In the genomic region with DNA sequence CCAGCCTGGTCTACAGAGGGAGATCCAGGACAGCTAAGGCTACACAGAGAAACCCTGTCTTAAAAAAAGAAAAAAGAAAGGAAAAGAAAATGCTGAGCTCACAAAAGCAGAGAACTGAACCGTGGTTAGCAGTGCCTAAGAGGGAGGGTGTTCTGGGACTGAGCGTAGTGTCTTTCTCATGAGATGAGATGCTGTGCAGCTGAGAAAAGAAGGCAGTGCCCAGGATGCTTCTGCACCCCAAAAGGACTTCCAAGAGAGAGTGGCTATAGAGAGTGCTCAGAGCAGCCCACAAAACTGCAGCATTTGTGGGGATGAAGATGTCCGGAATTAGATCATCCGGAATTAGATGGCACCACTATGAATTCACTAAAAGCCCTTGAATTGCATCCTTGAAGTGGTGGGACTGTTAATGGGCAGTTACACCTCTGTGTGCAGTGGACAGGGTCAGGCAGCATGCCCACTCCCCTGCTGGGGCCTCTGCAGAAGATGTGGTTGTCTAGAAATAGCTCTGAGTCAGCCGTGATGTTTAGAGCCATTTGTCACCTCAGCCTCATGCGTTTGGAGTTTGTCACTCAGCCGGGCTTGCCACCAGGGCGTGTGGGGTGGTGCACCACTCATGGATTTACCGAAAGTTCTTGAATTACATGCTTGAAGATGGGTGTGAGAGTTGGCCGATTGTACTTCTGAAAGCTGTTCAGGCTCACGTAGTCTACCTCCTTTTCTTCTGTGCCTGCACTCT, we compare ENCODE assay signal across 19 mouse cellular contexts. TPM values are rescaled to one million over a fixed set of nuclear protein-coding genes. Genes with fewer than 3 reads are reported as not detected.
DNase-seq lines count a peak whose midpoint lies in the region; ATAC-seq and TF ChIP-seq lines count a peak whose summit lies in the region.
"Had no signal": no experiment of that assay in that cellular context is flagged by ENCODE, and none has a peak within 500 bp of the region (broad histone marks: within the 10 kb centered on the region; RNA-seq: fewer than 3 reads in every experiment).

No protein-coding gene starts in this region.

- no peak; the same call in 1 of the 2 replicates for ATAC-seq in limb, embryonic 14.5 days (ENCODE audit: low FRiP score, low read depth)
- ATAC-seq in forebrain, embryonic 16.5 days = no peak
- ATAC-seq in forebrain, embryonic 12.5 days (ENCODE audit: low FRiP score) = no peak
- ATAC-seq: CD4-positive, CD25-positive, alpha-beta regulatory T cell, adult 4 months had no signal

- peak; percentile 51 to 52 for DNase-seq in frontal cortex, postnatal 36 days (ENCODE audit: low spot score in 2 of 2)
- no peak for DNase-seq in frontal cortex, postnatal 25 days (ENCODE audit: low spot score in 2 of 2)
- DNase-seq in limb, embryonic 14.5 days (ENCODE audit: low spot score) = no peak
- no peak for DNase-seq in limb, embryonic 10.5 days (ENCODE audit: low spot score)
- DNase-seq: cerebellum, adult 9-11 months; kidney, postnatal 14 days; right cerebral cortex, postnatal 4 days; thymus, adult 2 months had no signal

- H3K4me2 ChIP-seq in limb, embryonic 14.5 days (replicated peaks; ENCODE audit: low read depth, low read length, severe bottlenecking) = no peak overlapping the region
- no peak overlapping the region for H3K4me2 ChIP-seq in forebrain, embryonic 16.5 days (ENCODE audit: low read length)
- H3K4me2 ChIP-seq in forebrain, embryonic 12.5 days = no peak overlapping the region
- H3K4me2 ChIP-seq: embryonic facial prominence, embryonic 12.5 days; hindbrain, embryonic 14.5 days; liver, embryonic 15.5 days; midbrain, embryonic 12.5 days; neural tube, embryonic 13.5 days had no signal

- peaks cover 6% of the 10 kb centered on the region for H3K4me1 ChIP-seq in limb, embryonic 14.5 days (ENCODE audit: control insufficient read depth, insufficient read depth, low read length)
- H3K4me1 ChIP-seq in limb, embryonic 10.5 days = peaks cover 12% of the 10 kb centered on the region
- H3K4me1 ChIP-seq in bone marrow macrophage, adult 2 months (ENCODE audit: control insufficient read depth, insufficient read depth, low read length) = peaks cover 42% of the 10 kb centered on the region
- H3K4me1 ChIP-seq in forebrain, embryonic 16.5 days (replicated peaks; ENCODE audit: control insufficient read depth, insufficient read depth, low read length) = peaks cover 3% of the 10 kb centered on the region
- H3K4me1 ChIP-seq in forebrain, embryonic 12.5 days = peaks cover 3% of the 10 kb centered on the region
- H3K4me1 ChIP-seq: liver, embryonic 15.5 days had no signal

- no peaks in the 10 kb centered on the region for H3K27me3 ChIP-seq in limb, embryonic 14.5 days (ENCODE audit: control insufficient read depth, insufficient read depth, low read length)
- no peaks in the 10 kb centered on the region for H3K27me3 ChIP-seq in limb, embryonic 10.5 days (ENCODE audit: low read depth, poor library complexity, severe bottlenecking)
- no peaks in the 10 kb centered on the region for H3K27me3 ChIP-seq in forebrain, embryonic 16.5 days (replicated peaks; ENCODE audit: control insufficient read depth, insufficient read depth, low read length)
- H3K27me3 ChIP-seq in forebrain, embryonic 12.5 days = no peaks in the 10 kb centered on the region
- H3K27me3 ChIP-seq: embryonic facial prominence, embryonic 12.5 days; liver, embryonic 15.5 days; midbrain, embryonic 12.5 days; neural tube, embryonic 13.5 days had no signal

- no peak for TF ChIP-seq POLR2A in limb, embryonic 14.5 days (IDR thresholded peaks at IDR 0.05; ENCODE audit: borderline replicate concordance, extremely low read depth, insufficient read depth, insufficient read length)
- no peak for TF ChIP-seq POLR2A in bone marrow macrophage, adult 2 months (IDR thresholded peaks at IDR 0.05; ENCODE audit: borderline replicate concordance, low read depth, low read length)

- no peaks in the 10 kb centered on the region for H3K9me3 ChIP-seq in limb, embryonic 14.5 days (ENCODE audit: control insufficient read depth, low read length)
- no peaks in the 10 kb centered on the region for H3K9me3 ChIP-seq in limb, embryonic 10.5 days (replicated peaks)
- H3K9me3 ChIP-seq in forebrain, embryonic 16.5 days (ENCODE audit: control insufficient read depth, low read length) = no peaks in the 10 kb centered on the region
- no peaks in the 10 kb centered on the region for H3K9me3 ChIP-seq in forebrain, embryonic 12.5 days
- H3K9me3 ChIP-seq: embryonic facial prominence, embryonic 12.5 days; liver, embryonic 15.5 days had no signal

- no peak for TF ChIP-seq CTCF in bone marrow macrophage, adult 2 months (IDR thresholded peaks at IDR 0.05; ENCODE audit: low read depth, low read length)

- WGBS in limb, embryonic 14.5 days = 65% methylated on average over 11 of the region's 11 CpGs
- WGBS in limb, embryonic 10.5 days = 76% methylated on average over 11 of the region's 11 CpGs
- WGBS in macrophage (ENCODE audit: missing documents) = 81% methylated on average over 11 of the region's 11 CpGs
- 88% methylated on average over 11 of the region's 11 CpGs for WGBS in forebrain, embryonic 16.5 days
- 91% methylated on average over 11 of the region's 11 CpGs for WGBS in forebrain, embryonic 12.5 days

- peaks cover 40% of the 10 kb centered on the region; the same call in 1 of the 2 replicates for H3K79me2 ChIP-seq in macrophage (ENCODE audit: inconsistent target)

- H3K9ac ChIP-seq in limb, embryonic 14.5 days (ENCODE audit: low read depth, low read length, severe bottlenecking) = no peak overlapping the region
- no peak overlapping the region for H3K9ac ChIP-seq in forebrain, embryonic 16.5 days (replicated peaks; ENCODE audit: low read depth, low read length)
- no peak overlapping the region for H3K9ac ChIP-seq in forebrain, embryonic 12.5 days
- H3K9ac ChIP-seq: embryonic facial prominence, embryonic 12.5 days; hindbrain, embryonic 14.5 days; liver, embryonic 15.5 days; midbrain, embryonic 12.5 days; neural tube, embryonic 13.5 days had no signal

- H3K27ac ChIP-seq in limb, embryonic 14.5 days (replicated peaks; ENCODE audit: low read depth, low read length) = 0 out of 2 replicates have a peak overlapping the region, but pooled peaks have one; percentile 1
- H3K27ac ChIP-seq in limb, embryonic 10.5 days = no peak overlapping the region
- peak overlapping the region; percentile 96 for H3K27ac ChIP-seq in bone marrow macrophage, adult 2 months (ENCODE audit: insufficient read depth, low read depth, low read length)
- peak overlapping the region; percentile 95 for H3K27ac ChIP-seq in macrophage
- H3K27ac ChIP-seq in forebrain, embryonic 16.5 days (ENCODE audit: low read length) = no peak overlapping the region
- H3K27ac ChIP-seq in forebrain, embryonic 12.5 days = no peak overlapping the region
- H3K27ac ChIP-seq: embryonic facial prominence, embryonic 12.5 days; hindbrain, embryonic 14.5 days; liver, embryonic 15.5 days; midbrain, embryonic 12.5 days; neural tube, embryonic 13.5 days had no signal

- H3K36me3 ChIP-seq in limb, embryonic 14.5 days (ENCODE audit: control insufficient read depth, insufficient read depth, low read length) = no peaks in the 10 kb centered on the region
- H3K36me3 ChIP-seq in limb, embryonic 10.5 days = 0 out of 2 replicates have a peak, but pooled peaks cover 11% of the 10 kb centered on the region
- H3K36me3 ChIP-seq in macrophage (ENCODE audit: inconsistent target) = no peaks in the 10 kb centered on the region
- no peaks in the 10 kb centered on the region for H3K36me3 ChIP-seq in forebrain, embryonic 16.5 days (ENCODE audit: control insufficient read depth, insufficient read depth)
- no peaks in the 10 kb centered on the region; the same call in 1 of the 2 replicates for H3K36me3 ChIP-seq in forebrain, embryonic 12.5 days (replicated peaks)
- H3K36me3 ChIP-seq: liver, embryonic 15.5 days; midbrain, embryonic 12.5 days had no signal

- no peak overlapping the region for H3K4me3 ChIP-seq in limb, embryonic 14.5 days (replicated peaks; ENCODE audit: low read length)
- H3K4me3 ChIP-seq in limb, embryonic 10.5 days = no peak overlapping the region
- no peak overlapping the region for H3K4me3 ChIP-seq in bone marrow macrophage, adult 2 months (ENCODE audit: insufficient read depth, low read length)
- H3K4me3 ChIP-seq in macrophage (ENCODE audit: inconsistent target) = no peak overlapping the region
- no peak overlapping the region for H3K4me3 ChIP-seq in forebrain, embryonic 16.5 days (replicated peaks; ENCODE audit: low read length)
- H3K4me3 ChIP-seq in forebrain, embryonic 12.5 days (replicated peaks) = no peak overlapping the region
- H3K4me3 ChIP-seq: embryonic facial prominence, embryonic 12.5 days; liver, embryonic 15.5 days; midbrain, embryonic 12.5 days; neural tube, embryonic 13.5 days had no signal

RNA-seq across cellular contexts. Expression of a gene that starts 23.8 kb away (rescaled TPM):
- 27.6 and 41.6 TPM in 2 replicates for polyA plus RNA-seq in limb, embryonic 14.5 days (2012; rRNA removed)
- 41.6 and 44.3 TPM in 2 replicates for polyA plus RNA-seq in limb, embryonic 14.5 days (2014; fragmentation: Nextera tagmentation; extraction: Ambion mirVana)
- 21.2 and 21.7 TPM in 2 replicates for polyA plus RNA-seq in limb, embryonic 10.5 days (2016; fragmentation: Nextera tagmentation; extraction: Ambion mirVana)
- 98.5 and 98.7 TPM in 2 replicates for polyA plus RNA-seq in bone marrow macrophage, adult 2 months (2012; ENCODE audit: insufficient read depth, insufficient read length, missing spikeins)
- 1,000 to 10,000 TPM in 1 of 26 experiments, 100 to 1,000 TPM in 24, 10 to 100 TPM in 1; 83.2 to 1,087 (median 200) TPM for total RNA-seq in macrophage (2018; cell fraction: chromatin; rRNA removed)
- total RNA-seq in macrophage (2018; cell fraction: cytosol; rRNA removed) = 100 to 1,000 TPM in 5 of 26 experiments, 10 to 100 TPM in 21; 53.9 to 309 (median 75.0) TPM
- total RNA-seq in macrophage (2018; cell fraction: nucleus; rRNA removed) = 100 to 1,000 TPM in 19 of 26 experiments, 10 to 100 TPM in 7; 79.7 to 456 (median 123) TPM
- 58.8 to 94.9 TPM (median 88.9 TPM) in 3 replicates for polyA plus RNA-seq in macrophage (2018)
- polyA plus RNA-seq in forebrain, embryonic 16.5 days (2015; fragmentation: Nextera tagmentation; extraction: Ambion mirVana) = 45.3 and 48.5 TPM in 2 replicates
- 19.6 and 19.9 TPM in 2 replicates for polyA plus RNA-seq in forebrain, embryonic 12.5 days (2016; fragmentation: Nextera tagmentation; extraction: Ambion mirVana)

RNA-seq across cellular contexts. Expression of a gene that starts 52.9 kb away (rescaled TPM):
- polyA plus RNA-seq in limb, embryonic 14.5 days (2012; rRNA removed) = 0.76 and 0.78 TPM in 2 replicates
- polyA plus RNA-seq in limb, embryonic 14.5 days (2014; fragmentation: Nextera tagmentation; extraction: Ambion mirVana) = 1.0 and 1.6 TPM in 2 replicates
- polyA plus RNA-seq in limb, embryonic 10.5 days (2016; fragmentation: Nextera tagmentation; extraction: Ambion mirVana) = 0.34 and 0.69 TPM in 2 replicates
- polyA plus RNA-seq in bone marrow macrophage, adult 2 months (2012; ENCODE audit: insufficient read depth, insufficient read length, missing spikeins) = not detected in 2 replicates
- total RNA-seq in macrophage (2018; cell fraction: chromatin; rRNA removed) = not detected
- total RNA-seq in macrophage (2018; cell fraction: cytosol; rRNA removed) = under 1 TPM in 5 of 26 experiments, not detected in 21; 0.05 to 0.18 (median 0.17) TPM
- under 1 TPM in 1 of 26 experiments, not detected in 25; 0.89 TPM for total RNA-seq in macrophage (2018; cell fraction: nucleus; rRNA removed)
- not detected in 3 replicates for polyA plus RNA-seq in macrophage (2018)
- 0.27 and 0.43 TPM in 2 replicates for polyA plus RNA-seq in forebrain, embryonic 16.5 days (2015; fragmentation: Nextera tagmentation; extraction: Ambion mirVana)
- polyA plus RNA-seq in forebrain, embryonic 12.5 days (2016; fragmentation: Nextera tagmentation; extraction: Ambion mirVana) = 0.21 TPM in 1 of 2 replicates, not detected in the other
- total RNA-seq: adrenal gland, postnatal 36 days had no signal
- polyA plus RNA-seq: CD4-positive, CD25-positive, alpha-beta regulatory T cell, adult 4 months; hindbrain, embryonic 14.5 days; midbrain, embryonic 12.5 days had no signal

Comparison
In these comparisons a context has a peak if more than half of its experiments do, and no peak if none do; other contexts are left out.
1. DNase-seq: peak in frontal cortex, postnatal 36 days (2 of 2); none in frontal cortex, postnatal 25 days (0 of 2), limb, embryonic 14.5 days (single experiment) and limb, embryonic 10.5 days (single experiment).
2. H3K27ac ChIP-seq: peak in limb, embryonic 14.5 days (single experiment), bone marrow macrophage, adult 2 months (single experiment) and macrophage (single experiment); none in limb, embryonic 10.5 days (single experiment), forebrain, embryonic 16.5 days (single experiment) and forebrain, embryonic 12.5 days (single experiment).